Mouse (Mus musculus) CH12.LX (cell line): ENCODE data around the gene Zfyve28. TPM values are rescaled to one million over a fixed set of nuclear protein-coding genes. Genes with fewer than 3 reads are reported as not detected.

Experiments used
- DNase-seq: peaks from one replicate; pipeline ENCODE4 v3.0.0-alpha.2; 2013; ENCODE audit errors: extremely low read depth
- H3K27ac ChIP-seq: 2 replicates; pipeline ENCODE4 v1.5.1; 2012; ENCODE audit warnings: low read depth, mild to moderate bottlenecking, control low read depth, moderate library complexity; ENCODE audit not compliant: insufficient read depth
- H3K27me3 ChIP-seq: replicated peaks from 2 replicates; pipeline ENCODE3; 2012; ENCODE audit warnings: inconsistent platforms
- H3K36me3 ChIP-seq, 2 experiments: replicated peaks in 1 of 2; 2 replicates each; pipeline versions ENCODE3 to v1.6.1; 2012; ENCODE audit warnings: inconsistent platforms in 1 of 2, low read length in 1 of 2, mild to moderate bottlenecking in 1 of 2, mixed read lengths in 1 of 2, moderate library complexity in 1 of 2; ENCODE audit not compliant: control insufficient read depth in 1 of 2, insufficient read depth in 1 of 2
- H3K4me1 ChIP-seq, 2 experiments: 2 replicates each; pipeline ENCODE4 v1.6.1; 2012; ENCODE audit warnings: inconsistent platforms in 1 of 2, moderate library complexity in 1 of 2; ENCODE audit not compliant: insufficient read depth in 2 of 2, control insufficient read depth in 1 of 2
- H3K4me2 ChIP-seq: 2 replicates; pipeline ENCODE4 v1.6.1; 2012; ENCODE audit warnings: low read depth, mild to moderate bottlenecking, control low read depth; ENCODE audit not compliant: poor library complexity, insufficient read depth, severe bottlenecking
- H3K4me3 ChIP-seq, 3 experiments: fragments of 150-350 bp in 1 of 3; sonication (generic) in 1 of 3; replicated peaks in 1 of 3; 2 replicates each; pipeline versions ENCODE3 to v1.5.1; 2011 to 2012; ENCODE audit warnings: low read depth in 2 of 3, low read length in 2 of 3, mild to moderate bottlenecking in 2 of 3, moderate library complexity in 2 of 3, control low read depth in 1 of 3, improper control_type of control experiment in 1 of 3, inconsistent platforms in 1 of 3, mixed read lengths in 1 of 3; ENCODE audit not compliant: poor library complexity in 1 of 3
- H3K79me2 ChIP-seq: replicated peaks from 2 replicates; pipeline ENCODE4 v1.6.1; 2012; ENCODE audit warnings: mild to moderate bottlenecking, moderate library complexity; ENCODE audit not compliant: control insufficient read depth, poor library complexity, insufficient read depth, severe bottlenecking; ENCODE audit errors: extremely low read depth
- H3K9ac ChIP-seq: 2 replicates; pipeline ENCODE4 v1.6.1; 2012; ENCODE audit warnings: low read depth, mild to moderate bottlenecking, control low read depth, moderate library complexity; ENCODE audit not compliant: insufficient read depth
- H3K9me3 ChIP-seq: replicated peaks from 2 replicates; pipeline ENCODE3; 2012; ENCODE audit warnings: low read length, inconsistent platforms, mixed read lengths
- BHLHE40 ChIP-seq: IDR thresholded peaks from 2 replicates; pipeline ENCODE4 v1.6.1; 2011; ENCODE audit warnings: mild to moderate bottlenecking, low read depth, low read length, improper control_type of control experiment
- CHD1 ChIP-seq: IDR thresholded peaks from 2 replicates; pipeline ENCODE4 v1.6.1; 2012; ENCODE audit warnings: low read depth, low read length, improper control_type of control experiment, inconsistent platforms
- CTCF ChIP-seq, 2 experiments: IDR thresholded peaks in 1 of 2; conservative IDR thresholded peaks in 1 of 2; 2 replicates each; pipeline ENCODE4 v1.5.1; 2011 to 2012; ENCODE audit warnings: low read depth in 2 of 2, low read length in 2 of 2, improper control_type of control experiment in 1 of 2, inconsistent platforms in 1 of 2, mild to moderate bottlenecking in 1 of 2, moderate library complexity in 1 of 2
- EP300 ChIP-seq: IDR thresholded peaks from 2 replicates; pipeline ENCODE4 v1.6.1; 2011; ENCODE audit warnings: low read length, improper control_type of control experiment
- ETS1 ChIP-seq: conservative IDR thresholded peaks from 2 replicates; pipeline ENCODE4 v1.6.1; 2012; ENCODE audit warnings: low read depth, mild to moderate bottlenecking, inconsistent platforms, low read length, improper control_type of control experiment, moderate library complexity
- IRF4 ChIP-seq: IDR thresholded peaks from 2 replicates; pipeline ENCODE4 v1.6.1; 2014; ENCODE audit warnings: low read depth, mild to moderate bottlenecking, inconsistent platforms, low read length, improper control_type of control experiment
- MAZ ChIP-seq: IDR thresholded peaks from 2 replicates; pipeline ENCODE4 v1.6.1; 2012; ENCODE audit warnings: low read depth, mild to moderate bottlenecking, inconsistent platforms, low read length, improper control_type of control experiment, moderate library complexity
- MEF2A ChIP-seq: IDR thresholded peaks from 2 replicates; pipeline ENCODE4 v1.6.1; 2014; ENCODE audit warnings: low read depth, mild to moderate bottlenecking, inconsistent platforms, low read length, improper control_type of control experiment, borderline replicate concordance
- NELFE ChIP-seq: IDR thresholded peaks from 2 replicates; pipeline ENCODE4 v1.6.1; 2011; ENCODE audit warnings: low read depth, low read length, improper control_type of control experiment
- POLR2A ChIP-seq: IDR thresholded peaks from 2 replicates; pipeline ENCODE4 v1.6.1; 2011; ENCODE audit warnings: low read depth, mild to moderate bottlenecking, improper control_type of control experiment, low read length
- RAD21 ChIP-seq: IDR thresholded peaks from 2 replicates; pipeline ENCODE4 v1.6.1; 2011; ENCODE audit warnings: low read depth, mild to moderate bottlenecking, low read length, improper control_type of control experiment, moderate library complexity
- SIN3A ChIP-seq: IDR thresholded peaks from 2 replicates; pipeline ENCODE4 v1.6.1; 2012; ENCODE audit warnings: low read length, improper control_type of control experiment, inconsistent platforms
- SMC3 ChIP-seq: IDR thresholded peaks from 2 replicates; pipeline ENCODE4 v1.6.1; 2011; ENCODE audit warnings: low read depth, low read length, improper control_type of control experiment
- USF1 ChIP-seq: IDR thresholded peaks from 2 replicates; pipeline ENCODE4 v1.6.1; 2014; ENCODE audit warnings: low read depth, mild to moderate bottlenecking, inconsistent platforms, low read length, improper control_type of control experiment
- ZC3H11A ChIP-seq: IDR thresholded peaks from 2 replicates; pipeline ENCODE4 v1.6.1; 2012; ENCODE audit warnings: low read depth, mild to moderate bottlenecking, inconsistent platforms, low read length, improper control_type of control experiment
- dilution Hi-C: fragments of 300-500 bp; cut with MboI; formaldehyde crosslinking; loops from 2 replicates; pipeline ENCODE4 v1.14.3; 2020; ENCODE audit warnings: low sequenced_read_pairs; ENCODE audit not compliant: extremely low pct_unique_long_range_greater_than_20kb, extremely low pct_ligation_motif_present
- in situ Hi-C: fragments of 300-500 bp; cut with MboI; formaldehyde crosslinking; loops from 3 replicates; pipeline ENCODE4 v1.14.3; 2019; ENCODE audit warnings: low sequenced_read_pairs, low pct_ligation_motif_present, low pct_unique_long_range_greater_than_20kb, mixed read lengths
- polyA plus RNA-seq: library from polyadenylated mRNA; unstranded; fragments of >175 nt; gene quantifications from 2 replicates; pipeline ENCODE4 v1.2.1, GENCODE M21; 2012; ENCODE audit warnings: low read depth; ENCODE audit not compliant: insufficient read length
- total RNA-seq, 2 experiments: library from RNA; depleted of rRNA; stranded (reverse); fragments of 300-350 nt in 1 of 2; fragments of >200 nt in 1 of 2; gene quantifications; 2 replicates each; pipeline ENCODE4 v1.2.3; 2012 to 2014

Gene Zfyve28
- total and polyA plus RNA-seq, 3 experiments, result 1.7 to 2.8 (median 2.0) TPM

- no peaks in the 10 kb centered on the region for H3K27me3 ChIP-seq
- H3K4me2 ChIP-seq, result no peak overlapping the region
- H3K9me3 ChIP-seq, result no peaks in the 10 kb centered on the region
- dilution Hi-C loops (no loop called here), in situ Hi-C loops (no loop called here)
- no peaks in the 10 kb centered on the region for H3K36me3 ChIP-seq
- TF ChIP-seq CTCF (conservative IDR thresholded peaks at IDR 0.05 in 1 of 2, IDR thresholded peaks at IDR 0.05 in 1 of 2; ENCODE audit: low read depth in 2 of 2, low read length in 2 of 2) (no peak), MEF2A (peak; percentile 47; the same call in 1 of the 2 replicates), IRF4 (peak; percentile 86), EP300 (peak; percentile 65), BHLHE40 (peak; percentile 83), ETS1 (peak; percentile 40; the same call in 1 of the 2 replicates)
- no peak overlapping the region for H3K9ac ChIP-seq
- no peaks in the 10 kb centered on the region for H3K79me2 ChIP-seq
- H3K4me3 ChIP-seq, result no peak overlapping the region
- DNase-seq, result peak; percentile 39
- H3K4me1 ChIP-seq, result peaks cover 14 to 72% of the 10 kb centered on the region in 2 experiments
- H3K27ac ChIP-seq, result no peak overlapping the region
Observed at GRCm38 (mm10) chr5:34238444-34238843, 49.8 kb downstream of the Zfyve28 start.

- H3K27me3 ChIP-seq, result no peaks in the 10 kb centered on the region
- H3K27ac ChIP-seq, result no peak overlapping the region
- dilution Hi-C loops (no loop called here), in situ Hi-C loops (no loop called here)
- H3K9me3 ChIP-seq, result no peaks in the 10 kb centered on the region
- no peaks in the 10 kb centered on the region for H3K36me3 ChIP-seq
- TF ChIP-seq MAZ (no peak), USF1 (no peak), RAD21 (peak; percentile 52), CTCF (conservative IDR thresholded peaks at IDR 0.05 in 1 of 2, IDR thresholded peaks at IDR 0.05 in 1 of 2; ENCODE audit: low read depth in 2 of 2, low read length in 2 of 2) (peak; percentile 86 to 95), SMC3 (peak; percentile 62), NELFE (0 out of 2 replicates have a peak, but pooled peaks have one; percentile 34)
- H3K4me2 ChIP-seq, result no peak overlapping the region
- DNase-seq, result peak; percentile 74
- peaks cover 11 to 72% of the 10 kb centered on the region in 2 experiments for H3K4me1 ChIP-seq
- H3K79me2 ChIP-seq, result no peaks in the 10 kb centered on the region
- peak overlapping the region in 2 of 3 experiments; percentile 42 to 46 for H3K4me3 ChIP-seq
- H3K9ac ChIP-seq, result no peak overlapping the region
Observed at GRCm38 (mm10) chr5:34235898-34236420, 52.3 kb downstream of the Zfyve28 start.

- no peaks in the 10 kb centered on the region for H3K27me3 ChIP-seq
Observed at GRCm38 (mm10) chr5:34235056-34235455, 53.2 kb downstream of the Zfyve28 start.

More at GRCm38 (mm10) chr5:34235056-34235455, 53.2 kb downstream of the Zfyve28 start:
- Histone ChIP-seq H3K4me2 (no peak overlapping the region), H3K4me3 (peak overlapping the region in 1 of 3 experiments; percentile 42), H3K79me2 (no peaks in the 10 kb centered on the region), H3K4me1 (peaks cover 11 to 78% of the 10 kb centered on the region in 2 experiments), H3K9ac (no peak overlapping the region), H3K9me3 (no peaks in the 10 kb centered on the region), H3K27ac (no peak overlapping the region)
- in situ Hi-C loops, result no loop called here
- dilution Hi-C loops, result no loop called here
- DNase-seq, result no peak
- TF ChIP-seq CHD1 (no peak), POLR2A (no peak), ZC3H11A (no peak), ETS1 (no peak), SIN3A (no peak), MAZ (no peak)
- TF ChIP-seq, all 38 proteins: peak for 0
- H3K36me3 ChIP-seq, result no peaks in the 10 kb centered on the region
